Comparison of ENCODE assay signal across 8 mouse cellular contexts in the genomic region with DNA sequence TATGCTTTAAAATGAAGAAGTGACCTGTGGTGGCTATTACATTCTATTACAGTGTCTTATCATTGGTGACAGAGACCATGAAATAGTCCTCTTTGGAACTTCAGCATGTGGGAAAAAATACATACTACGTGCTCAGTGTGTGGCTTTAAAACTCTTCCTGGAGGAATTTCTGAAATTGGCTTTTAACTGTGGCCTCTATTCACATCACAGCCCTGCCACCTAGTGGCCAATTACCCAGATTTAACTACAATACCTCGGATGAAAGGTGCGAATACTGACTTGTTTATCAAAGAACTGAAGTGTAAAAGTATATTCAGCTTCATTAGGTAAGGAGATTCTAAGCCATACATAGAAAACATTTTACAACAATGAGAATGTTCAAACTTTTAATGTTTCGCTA. TPM values are rescaled to one million over a fixed set of nuclear protein-coding genes. Genes with fewer than 3 reads are reported as not detected.
DNase-seq lines count a peak whose midpoint lies in the region; ATAC-seq lines count a peak whose summit lies in the region.
"Had no signal": no experiment of that assay in that cellular context is flagged by ENCODE, and none has a peak within 500 bp of the region (broad histone marks: within the 10 kb centered on the region; RNA-seq: fewer than 3 reads in every experiment).

No protein-coding gene starts in this region.

- H3K9me3 ChIP-seq in embryonic facial prominence, embryonic 11.5 days (replicated peaks; ENCODE audit: control insufficient read depth, low read length) = no peaks in the 10 kb centered on the region

- no peaks in the 10 kb centered on the region for H3K36me3 ChIP-seq in embryonic facial prominence, embryonic 11.5 days (replicated peaks; ENCODE audit: control insufficient read depth, insufficient read depth, low read depth, low read length)

- peak; percentile 47 for DNase-seq in 416B (ENCODE audit: low read depth)
- DNase-seq in B cell, adult 2 months = peak; percentile 23 to 38
- peak; percentile 74 for DNase-seq in adrenal gland, postnatal 14 days
- DNase-seq in embryonic facial prominence, embryonic 11.5 days (ENCODE audit: low spot score) = peak; percentile 78
- peak; percentile 75 to 87 for DNase-seq in left cerebral cortex, postnatal 25 days (ENCODE audit: low spot score in 2 of 2)
- DNase-seq in retina, embryonic 14.5 days (ENCODE audit: low spot score) = peak; percentile 81

- H3K27me3 ChIP-seq in embryonic facial prominence, embryonic 11.5 days (ENCODE audit: control insufficient read depth, insufficient read depth, low read length) = no peaks in the 10 kb centered on the region

- H3K9ac ChIP-seq in embryonic facial prominence, embryonic 11.5 days (replicated peaks; ENCODE audit: low read length) = no peak overlapping the region

- ATAC-seq in embryonic facial prominence, embryonic 11.5 days (replicated peaks; ENCODE audit: insufficient number of reproducible peaks, low FRiP score, low TSS enrichment, low read depth) = no peak
- peak; percentile 57 for ATAC-seq in inflammation-experienced regulatory T-cells, adult 6 months

- 14% methylated on average over 4 of the region's 4 CpGs for WGBS in embryonic facial prominence, embryonic 11.5 days

- no peak overlapping the region for H3K4me3 ChIP-seq in embryonic facial prominence, embryonic 11.5 days (ENCODE audit: low read depth, low read length)

- no peak overlapping the region for H3K27ac ChIP-seq in embryonic facial prominence, embryonic 11.5 days (replicated peaks; ENCODE audit: low read depth, low read length)

- H3K4me2 ChIP-seq in embryonic facial prominence, embryonic 11.5 days (ENCODE audit: low read depth, low read length) = no peak overlapping the region

- intact Hi-C loops in left cerebral cortex, postnatal 25 days (cut with DNase I) = loop anchor here (2.0 to 10.0 kb wide), 4 partner anchors 165 to 735 kb away; partner anchors contain the start of gene Cttnbp2

- no peaks in the 10 kb centered on the region for H3K4me1 ChIP-seq in embryonic facial prominence, embryonic 11.5 days (ENCODE audit: control insufficient read depth, insufficient read depth, low read length)

RNA-seq across cellular contexts. Expression of gene Lsm8, which starts 29.0 kb away (rescaled TPM):
- total RNA-seq in adrenal gland, postnatal 14 days (2021) = 29.4 and 32.6 TPM in 2 replicates
- polyA plus RNA-seq in embryonic facial prominence, embryonic 11.5 days (2014; fragmentation: Nextera tagmentation; extraction: Ambion mirVana) = 231 and 244 TPM in 2 replicates
- 10 to 100 TPM; 53.5 to 69.3 (median 67.3) TPM for polyA plus RNA-seq in inflammation-experienced regulatory T-cells, adult 6 months (2017; shearing (Covaris generic))
- total RNA-seq in left cerebral cortex, postnatal 25 days (2021) = 10 to 100 TPM; 32.5 to 34.0 TPM

RNA-seq across cellular contexts. Expression of gene Ankrd7, which starts 46.8 kb away (rescaled TPM):
- not detected in 2 replicates for total RNA-seq in adrenal gland, postnatal 14 days (2021)
- polyA plus RNA-seq in embryonic facial prominence, embryonic 11.5 days (2014; fragmentation: Nextera tagmentation; extraction: Ambion mirVana) = not detected in 2 replicates
- under 1 TPM in 2 of 3 experiments, not detected in 1; 0.30 to 0.59 TPM for polyA plus RNA-seq in inflammation-experienced regulatory T-cells, adult 6 months (2017; shearing (Covaris generic))
- total RNA-seq in left cerebral cortex, postnatal 25 days (2021) = under 1 TPM in 1 of 2 experiments, not detected in 1; 0.27 TPM
- polyA plus RNA-seq: heart, embryonic 16.5 days had no signal

Comparison
In these comparisons a context has a peak if more than half of its experiments do, and no peak if none do; other contexts are left out.
1. DNase-seq: peak in every context shown above with its lines; median percentile 81 in left cerebral cortex, postnatal 25 days; 81 in retina, embryonic 14.5 days; 78 in embryonic facial prominence, embryonic 11.5 days; 74 in adrenal gland, postnatal 14 days; 47 in 416B; 30 in B cell, adult 2 months.